Mouse (Mus musculus) cerebellum, adult (tissue): ENCODE results near the gene Hadha.

ENCODE experiments used
- ATAC-seq: cut with Nextera tagmentation; 2 replicates; pipeline ENCODE4 v1.9.2; 2017; ENCODE audit warnings: mild to moderate bottlenecking, moderate library complexity, mixed read lengths; ENCODE audit not compliant: insufficient number of reproducible peaks, low FRiP score, low TSS enrichment

The Hadha gene

DNA sequence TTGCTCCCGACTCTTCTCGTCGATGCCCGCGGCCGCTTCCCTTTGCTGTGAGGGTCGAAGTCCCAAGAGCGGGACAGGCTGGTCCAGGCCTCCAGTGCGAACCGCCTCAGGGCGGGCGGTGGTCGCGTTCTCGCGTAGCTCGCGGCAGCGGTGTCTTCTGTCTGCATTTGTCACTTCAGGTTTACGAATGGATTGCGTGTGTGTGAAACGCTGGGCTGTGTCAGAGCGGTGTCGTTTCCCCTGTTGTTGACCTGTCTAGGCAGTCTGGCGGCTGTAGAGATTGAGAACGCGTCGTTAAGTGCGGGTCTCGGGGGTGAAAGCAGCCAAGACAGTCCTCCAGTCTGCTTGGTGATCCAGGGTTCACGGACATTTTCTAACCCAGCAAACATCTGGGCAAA, 432 bp upstream of the Hadha start:
- no peak; the same call in 1 of the 2 replicates for ATAC-seq

DNA sequence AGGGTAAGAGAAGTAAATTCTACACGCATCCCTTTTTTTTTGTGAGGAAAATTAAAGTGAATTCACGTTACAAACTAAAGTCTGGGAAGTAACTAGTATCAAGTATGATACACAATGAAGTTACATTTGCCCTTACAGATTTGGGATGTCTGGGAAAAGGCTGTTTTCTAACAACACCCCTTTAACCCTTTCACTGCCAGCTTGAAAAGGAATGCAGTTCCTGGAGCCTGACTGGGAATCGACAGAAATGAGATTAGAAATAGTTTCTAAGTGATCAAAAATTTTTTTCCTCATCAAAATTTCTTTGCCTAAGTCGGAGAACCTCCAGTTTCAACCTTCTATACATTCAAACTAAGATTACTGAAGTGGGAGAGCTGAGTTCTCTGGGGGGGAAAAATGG, 949 bp downstream of the Hadha start:
- no peak for ATAC-seq

GRCm38 (mm10) chr5:30153222-30153621, 1.7 kb downstream of the Hadha start:
- ATAC-seq = no peak

- no peak for ATAC-seq
These were observed 2.5 kb downstream of the Hadha start for GRCm38 (mm10) chr5:30152413-30152812.

GRCm38 (mm10) chr5:30152007-30152406, 3.0 kb downstream of the Hadha start:
- no peak for ATAC-seq

GRCm38 (mm10) chr5:30148133-30148920, 6.6 kb downstream of the Hadha start:
- no peak for ATAC-seq

DNA sequence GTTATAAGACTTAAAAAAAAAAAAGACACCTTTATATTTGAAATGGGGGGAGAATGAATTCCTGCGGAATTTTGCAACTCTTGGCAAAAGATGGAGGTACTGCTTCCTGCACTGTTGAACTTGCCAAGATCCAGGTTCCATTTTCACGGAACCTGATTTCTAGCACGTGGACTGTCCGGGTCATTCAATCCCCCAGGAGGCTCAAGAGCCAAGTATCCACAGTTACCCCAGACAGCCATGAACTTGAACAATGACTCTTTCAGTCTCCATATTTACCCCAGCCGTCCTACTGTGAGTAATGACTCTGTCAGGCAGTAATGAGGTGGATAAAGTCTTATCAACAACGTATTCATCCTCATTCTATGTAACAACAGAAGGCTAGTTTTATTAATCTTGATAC, 8.4 kb downstream of the Hadha start:
- ATAC-seq = no peak

DNA sequence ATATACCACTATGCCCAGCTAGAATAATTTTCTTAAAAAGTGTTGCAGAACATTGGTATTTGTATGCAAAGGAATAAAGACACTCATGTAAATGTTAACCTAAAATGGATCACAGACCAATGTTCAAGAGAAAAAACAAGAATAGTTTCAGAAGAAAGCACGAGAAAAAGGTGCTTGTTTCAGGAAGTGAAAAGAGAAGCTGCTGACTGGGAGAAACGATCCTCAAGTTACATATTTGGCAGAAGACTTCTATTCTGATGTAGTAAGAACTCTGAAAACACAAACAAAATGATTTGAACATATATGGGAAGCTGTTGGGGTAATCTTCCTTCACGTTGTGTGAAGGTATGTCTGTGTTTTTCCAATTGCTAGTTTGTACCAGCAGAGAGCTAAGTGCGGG, 16.8 kb downstream of the Hadha start:
- no peak for ATAC-seq

GRCm38 (mm10) chr5:30137271-30137670, 17.7 kb downstream of the Hadha start:
- ATAC-seq = no peak

- no peak for ATAC-seq
These were observed 19.2 kb downstream of the Hadha start for GRCm38 (mm10) chr5:30135711-30136231.

- ATAC-seq = no peak
These were observed 22.8 kb downstream of the Hadha start for GRCm38 (mm10) chr5:30132173-30132572.

- ATAC-seq = no peak
These were observed 23.7 kb downstream of the Hadha start for GRCm38 (mm10) chr5:30131246-30131645.

DNA sequence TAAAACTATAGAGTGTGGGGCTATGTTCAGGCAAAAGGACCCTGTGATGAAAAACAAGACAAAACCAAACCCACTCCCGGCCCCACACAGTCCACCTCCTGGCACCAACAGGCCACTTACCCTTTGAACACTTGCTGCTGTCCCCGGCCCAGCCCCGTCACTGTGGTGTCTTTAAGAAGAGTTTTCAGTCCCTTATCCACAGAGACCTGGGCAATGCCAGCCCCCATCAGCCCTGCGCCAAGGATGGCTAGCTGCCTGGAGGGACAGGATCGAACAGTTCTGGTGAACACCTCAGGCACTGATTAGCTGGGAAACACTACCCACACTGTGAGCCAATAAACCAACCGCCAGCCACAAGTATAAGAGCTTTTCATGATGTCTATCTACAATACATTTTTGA, 26.3 kb downstream of the Hadha start:
- no peak for ATAC-seq

GRCm38 (mm10) chr5:30127921-30128597, 26.9 kb downstream of the Hadha start:
- ATAC-seq = no peak

GRCm38 (mm10) chr5:30126756-30127155, 28.2 kb downstream of the Hadha start:
- ATAC-seq = no peak

- no peak for ATAC-seq
These were observed 29.4 kb downstream of the Hadha start for GRCm38 (mm10) chr5:30125587-30125986.

DNA sequence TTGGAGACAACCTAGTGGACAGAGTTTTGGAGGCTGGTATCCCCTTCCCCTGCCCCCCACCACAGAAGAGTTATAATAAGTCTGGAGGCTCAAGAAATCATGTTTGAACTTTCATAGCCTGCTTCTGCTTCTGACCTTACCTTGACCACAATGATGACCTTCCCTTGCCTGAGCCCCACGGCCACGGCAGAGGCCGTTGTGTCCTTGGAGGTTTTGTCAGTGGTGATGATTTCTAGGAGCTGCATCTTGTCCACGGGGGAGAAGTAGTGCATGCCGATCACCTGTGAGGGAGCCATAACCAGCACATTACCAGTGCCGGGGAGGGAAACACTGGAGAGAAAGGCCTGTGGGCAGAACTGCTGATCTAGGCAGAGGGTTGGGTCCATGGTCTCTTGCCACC, 32.5 kb downstream of the Hadha start:
- no peak for ATAC-seq

- no peak for ATAC-seq
These were observed 34.9 kb downstream of the Hadha start for GRCm38 (mm10) chr5:30120106-30120505.

DNA sequence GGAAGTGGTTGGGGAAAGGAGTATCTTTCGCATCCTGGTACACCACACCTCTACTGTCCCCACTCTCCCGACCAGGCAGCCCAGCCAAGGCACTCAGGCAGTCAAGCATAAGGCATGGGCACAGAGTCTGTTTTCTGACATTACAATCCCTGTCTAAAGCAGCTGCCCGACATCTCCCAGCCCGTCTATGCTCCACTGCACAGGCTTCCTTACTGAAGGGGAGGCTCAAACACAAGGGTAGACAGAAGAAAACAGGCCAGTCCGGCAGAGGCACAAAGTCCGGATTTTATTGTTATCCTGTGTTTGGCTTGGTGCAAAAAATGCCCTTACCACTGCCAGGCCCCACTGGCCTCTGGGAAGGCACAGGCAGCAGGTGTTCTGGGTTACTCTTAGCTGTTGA, 35.8 kb downstream of the Hadha start:
- ATAC-seq = no peak

DNA sequence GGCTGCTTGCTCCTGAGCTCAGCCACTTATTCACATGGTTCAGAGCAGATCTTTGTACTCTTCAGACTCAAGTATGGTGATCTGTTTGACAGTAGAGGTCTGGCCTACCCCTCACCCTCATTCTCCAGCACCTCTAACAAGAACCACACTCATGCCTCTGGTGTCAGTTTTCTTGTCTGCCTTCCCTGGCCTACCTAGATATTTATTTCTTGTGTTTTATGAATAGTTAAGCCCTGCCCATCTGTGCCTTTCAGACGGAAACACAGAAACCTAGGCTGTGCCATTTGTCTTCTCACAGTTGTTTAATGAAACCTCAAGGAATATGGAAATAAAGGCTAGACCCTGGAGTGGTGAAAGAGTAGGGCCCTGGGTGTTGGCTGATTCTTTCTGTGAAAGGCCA, 36.9 kb downstream of the Hadha start:
- no peak for ATAC-seq

GRCm38 (mm10) chr5:30115718-30116117, 39.2 kb downstream of the Hadha start:
- ATAC-seq = no peak

DNA sequence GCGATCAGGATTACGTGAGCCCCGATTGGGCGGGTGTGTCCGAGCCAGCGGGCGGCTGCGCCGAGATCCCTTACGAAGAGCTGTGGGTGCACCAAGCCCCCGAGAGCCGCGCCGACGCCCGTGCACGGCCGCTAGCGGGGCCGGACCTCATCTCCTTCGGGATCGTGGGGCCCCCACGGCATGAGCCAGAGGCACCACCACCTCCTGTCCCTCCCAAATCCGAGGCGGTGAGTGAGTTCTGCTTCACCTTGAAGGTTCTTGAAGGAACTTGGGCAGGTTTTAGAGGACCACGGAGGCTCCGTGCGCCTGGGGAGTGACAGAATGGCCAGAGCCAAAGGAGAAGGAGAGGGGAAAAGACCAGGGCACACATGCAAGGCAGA, 40.2 kb downstream of the Hadha start:
- ATAC-seq = no peak
